Mouse (Mus musculus) gastrocnemius, adult 18-20 months (tissue): ENCODE measurements around the gene Hmox1. TPM values are rescaled to one million over a fixed set of nuclear protein-coding genes. Genes with fewer than 3 reads are reported as not detected.

Source experiments
- total RNA-seq, 2 experiments: library from RNA; stranded (reverse); gene quantifications; 2 replicates each; pipeline ENCODE4 v1.2.3; 2021

Gene Hmox1
- total RNA-seq, 2 experiments from 2014 or later = 5.0 to 5.3 TPM

Other genes with a start within 250 kb of the Hmox1 start
- gene Isx, start 220.4 kb upstream of the Hmox1 start, total RNA-seq = not detected
- 1 to 10 TPM; 7.4 to 9.5 TPM for gene Hmgxb4, start 100.3 kb upstream of the Hmox1 start, total RNA-seq
- 10 to 100 TPM; 54.0 to 58.4 TPM for gene Tom1, start 59.9 kb upstream of the Hmox1 start, total RNA-seq
- gene Mcm5, start 15.9 kb downstream of the Hmox1 start, total RNA-seq = under 1 TPM; 0.66 to 0.87 TPM
- gene Rasd2, start 120.3 kb downstream of the Hmox1 start, total RNA-seq = 10 to 100 TPM; 65.5 to 99.9 TPM